Mouse (Mus musculus) embryonic facial prominence, embryonic 14.5 days (tissue): Measurements from ENCODE around the gene Zswim8. TPM values are rescaled to one million over a fixed set of nuclear protein-coding genes. Genes with fewer than 3 reads are reported as not detected.

Experiments used
- ATAC-seq: fragments of 200-750 bp; cut with Nextera tagmentation; 2 replicates; pipeline ENCODE4 v1.8.0; 2017; ENCODE audit warnings: low read depth, moderate number of reproducible peaks, moderate TSS enrichment
- DNase-seq: peaks from one replicate; pipeline ENCODE4 v3.0.0-alpha.2; 2015; ENCODE audit warnings: low spot score
- H3K27ac ChIP-seq: fragments of 300-500 bp; sonication (generic); replicated peaks from 2 replicates; pipeline ENCODE4 v1.5.1; 2014; ENCODE audit warnings: low read depth, mild to moderate bottlenecking, low read length, moderate library complexity
- H3K27me3 ChIP-seq: fragments of 300-500 bp; sonication (generic); replicated peaks from 2 replicates; pipeline ENCODE4 v1.6.1; 2014; ENCODE audit warnings: low read length; ENCODE audit not compliant: control insufficient read depth, insufficient read depth
- H3K36me3 ChIP-seq: fragments of 300-500 bp; sonication (generic); 2 replicates; pipeline ENCODE4 v1.6.1; 2014; ENCODE audit warnings: low read length, mixed read lengths; ENCODE audit not compliant: control insufficient read depth, insufficient read depth
- H3K4me1 ChIP-seq: fragments of 300-500 bp; sonication (generic); 2 replicates; pipeline ENCODE4 v1.6.1; 2014; ENCODE audit warnings: antibody characterized with exemption, low read length; ENCODE audit not compliant: control insufficient read depth, insufficient read depth
- H3K4me2 ChIP-seq: fragments of 300-500 bp; sonication (generic); 2 replicates; pipeline ENCODE4 v1.6.1; 2014; ENCODE audit warnings: low read depth, mild to moderate bottlenecking, low read length, moderate library complexity, mixed read lengths
- H3K4me3 ChIP-seq: fragments of 300-500 bp; sonication (generic); 2 replicates; pipeline ENCODE4 v1.5.1; 2014; ENCODE audit warnings: low read depth, mild to moderate bottlenecking, low read length
- H3K9ac ChIP-seq: fragments of 300-500 bp; sonication (generic); 2 replicates; pipeline ENCODE4 v1.6.1; 2014; ENCODE audit warnings: low read depth, mild to moderate bottlenecking, low read length, moderate library complexity, mixed read lengths
- H3K9me3 ChIP-seq: fragments of 300-500 bp; sonication (generic); 2 replicates; pipeline ENCODE4 v1.6.1; 2016; ENCODE audit warnings: low read length; ENCODE audit not compliant: control insufficient read depth
- WGBS: fragments of 180-500 bp; shearing (Covaris S2); extraction: QIAGEN DNeasy Blood & Tissue Kit; methylation state at CpG from one replicate; pipeline ENCODE4 v1.1.7; 2014; 5-methylcytosine and 5-hydroxymethylcytosine counted together
- polyA plus RNA-seq: library from polyadenylated mRNA; unstranded; fragments of >200 nt; fragmentation: Nextera tagmentation; extraction: Ambion mirVana; gene quantifications from 2 replicates; pipeline ENCODE4 v1.2.1, GENCODE M21; 2014

Zswim8 gene
- polyA plus RNA-seq, 1 experiment from 2014 or later, result 31.1 TPM

DNA sequence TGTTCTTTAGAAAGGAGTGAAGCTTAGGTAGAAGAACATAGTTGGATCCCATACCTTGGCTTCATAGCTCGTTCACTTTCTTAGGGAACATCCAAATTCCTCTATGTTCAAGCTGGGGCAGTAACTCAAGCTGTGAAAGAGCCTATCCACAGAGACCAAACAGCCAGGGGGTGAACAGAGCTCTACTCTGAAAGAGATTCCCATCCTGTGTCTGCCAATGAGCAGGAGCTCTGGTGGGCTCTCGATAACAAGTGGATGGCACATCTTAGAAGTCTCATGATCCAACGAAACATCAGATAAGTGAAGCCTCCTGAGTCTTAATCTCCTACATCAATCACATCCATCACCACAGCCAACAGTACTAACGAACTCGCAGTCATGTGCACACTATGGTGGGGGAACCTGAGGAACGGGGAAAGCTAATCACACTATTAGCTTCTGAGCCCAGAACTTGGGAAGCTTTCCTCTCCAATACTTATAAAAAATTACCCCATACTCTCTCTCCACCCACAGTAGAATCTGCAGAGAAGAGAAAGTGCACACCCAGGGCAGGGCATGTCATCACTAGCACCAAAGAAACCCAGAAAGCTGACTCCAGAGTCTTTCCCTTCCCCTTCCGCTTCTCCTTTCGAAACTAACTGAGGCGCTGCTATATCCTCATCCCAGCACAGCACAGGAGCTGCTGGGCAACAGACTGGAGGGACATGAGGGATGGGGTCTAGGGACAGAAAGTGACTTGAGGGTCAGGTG lies 23.7 kb downstream of the Zswim8 start:
- no peak for ATAC-seq
- H3K9me3 ChIP-seq, result no peaks in the 10 kb centered on the region
- H3K27me3 ChIP-seq, result no peaks in the 10 kb centered on the region
- peaks cover 13% of the 10 kb centered on the region for H3K4me1 ChIP-seq
- no peak overlapping the region for H3K9ac ChIP-seq
- no peak overlapping the region for H3K4me2 ChIP-seq
- H3K4me3 ChIP-seq, result no peak overlapping the region
- peaks cover 76% of the 10 kb centered on the region for H3K36me3 ChIP-seq
- H3K27ac ChIP-seq, result no peak overlapping the region
- DNase-seq, result no peak
- WGBS, result 85% methylated on average over 9 of the region's 9 CpGs

DNA sequence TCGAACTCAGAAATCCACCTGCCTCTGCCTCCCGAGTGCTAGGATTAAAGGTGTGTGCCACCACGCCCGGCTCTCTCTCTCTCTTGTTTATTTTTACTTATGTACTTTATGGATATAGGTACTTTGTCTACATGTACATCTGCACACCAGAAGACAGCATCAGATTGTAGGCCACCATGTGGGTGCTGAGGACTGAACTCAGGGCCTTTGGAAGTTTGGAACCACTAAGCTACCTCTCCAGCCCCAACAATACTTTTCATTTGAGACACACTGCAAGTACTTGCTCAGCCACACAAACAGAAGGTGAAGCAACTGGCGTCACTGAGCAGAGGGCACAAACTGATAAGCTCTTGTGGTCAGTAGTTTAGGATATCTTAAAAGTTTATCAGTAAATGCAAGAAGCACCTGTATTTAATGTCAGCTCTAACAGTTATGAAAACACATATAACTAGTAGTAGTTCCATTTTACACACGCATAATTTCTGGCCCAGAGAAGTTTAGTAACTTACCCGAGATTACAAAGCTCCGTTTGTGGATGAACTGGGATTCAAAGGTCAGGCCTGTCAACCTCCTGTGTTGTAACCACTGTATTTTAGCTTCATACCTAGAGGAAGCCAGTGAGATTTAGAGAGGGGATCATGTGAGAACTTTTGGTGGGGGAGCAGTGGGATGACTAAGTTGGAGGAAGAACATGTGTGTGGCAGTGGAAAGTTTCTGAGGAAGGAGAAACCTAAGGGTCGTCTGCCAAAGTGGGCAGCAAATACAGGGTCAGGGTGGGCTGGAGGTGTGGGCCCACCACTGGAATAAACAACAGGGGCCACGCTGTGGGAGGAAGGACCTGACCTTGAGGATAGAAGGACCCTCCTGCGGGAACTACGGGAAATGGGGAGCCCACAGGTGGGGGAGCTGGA lies 25.9 kb downstream of the Zswim8 start:
- DNase-seq, result no peak
- peak overlapping the region; percentile 84 for H3K4me3 ChIP-seq
- no peaks in the 10 kb centered on the region for H3K9me3 ChIP-seq
- H3K4me2 ChIP-seq, result peak overlapping the region; percentile 66
- no peak for ATAC-seq
- 46% methylated on average over 12 of the region's 12 CpGs for WGBS
- H3K9ac ChIP-seq, result peak overlapping the region; percentile 95
- no peaks in the 10 kb centered on the region for H3K27me3 ChIP-seq
- H3K27ac ChIP-seq, result peak overlapping the region; percentile 88
- H3K36me3 ChIP-seq, result peaks cover 70% of the 10 kb centered on the region
- H3K4me1 ChIP-seq, result peaks cover 13% of the 10 kb centered on the region

- peaks cover 70% of the 10 kb centered on the region for H3K36me3 ChIP-seq
- WGBS, result under 1% methylated on average over 24 of the region's 81 CpGs
These were observed 26.8 kb downstream of the Zswim8 start, which contains the start of gene Ndst2 for GRCm38 (mm10) chr14:20733952-20734774. TSS of gene Ndst2 (minus strand) at chr14:20734562.

GRCm38 (mm10) chr14:20735052-20735451 lies 27.7 kb downstream of the Zswim8 start:
- Histone ChIP-seq H3K4me3 (peak overlapping the region; percentile 84), H3K9me3 (no peaks in the 10 kb centered on the region), H3K27ac (peak overlapping the region; percentile 88), H3K4me2 (peak overlapping the region; percentile 66; the same call in 1 of the 2 replicates), H3K27me3 (no peaks in the 10 kb centered on the region), H3K36me3 (peaks cover 67% of the 10 kb centered on the region), H3K4me1 (peaks cover 13% of the 10 kb centered on the region), H3K9ac (no peak overlapping the region)
- ATAC-seq (no peak), DNase-seq (no peak)
- 64% methylated on average over 2 of the region's 2 CpGs for WGBS

More at GRCm38 (mm10) chr14:20733952-20734774, 26.8 kb downstream of the Zswim8 start, which contains the start of gene Ndst2:
- Histone ChIP-seq H3K4me1 (peaks cover 13% of the 10 kb centered on the region), H3K9me3 (no peaks in the 10 kb centered on the region), H3K4me3 (peak within 1 kb of the TSS; percentile 84), H3K4me2 (peak within 1 kb of the TSS; percentile 66), H3K9ac (peak within 1 kb of the TSS; percentile 95), H3K27me3 (no peaks in the 10 kb centered on the region), H3K27ac (peak within 1 kb of the TSS; percentile 88)
- ATAC-seq (peak; percentile 99), DNase-seq (peak; percentile 96)

GRCm38 (mm10) chr14:20735892-20736390 lies 28.6 kb downstream of the Zswim8 start:
- Histone ChIP-seq H3K9ac (no peak overlapping the region), H3K36me3 (peaks cover 59% of the 10 kb centered on the region), H3K4me2 (no peak overlapping the region), H3K27ac (no peak overlapping the region), H3K4me3 (no peak overlapping the region), H3K9me3 (no peaks in the 10 kb centered on the region), H3K4me1 (peaks cover 14% of the 10 kb centered on the region), H3K27me3 (no peaks in the 10 kb centered on the region)
- 84% methylated on average over 13 of the region's 13 CpGs for WGBS
- no peak for DNase-seq
- ATAC-seq, result no peak

DNA sequence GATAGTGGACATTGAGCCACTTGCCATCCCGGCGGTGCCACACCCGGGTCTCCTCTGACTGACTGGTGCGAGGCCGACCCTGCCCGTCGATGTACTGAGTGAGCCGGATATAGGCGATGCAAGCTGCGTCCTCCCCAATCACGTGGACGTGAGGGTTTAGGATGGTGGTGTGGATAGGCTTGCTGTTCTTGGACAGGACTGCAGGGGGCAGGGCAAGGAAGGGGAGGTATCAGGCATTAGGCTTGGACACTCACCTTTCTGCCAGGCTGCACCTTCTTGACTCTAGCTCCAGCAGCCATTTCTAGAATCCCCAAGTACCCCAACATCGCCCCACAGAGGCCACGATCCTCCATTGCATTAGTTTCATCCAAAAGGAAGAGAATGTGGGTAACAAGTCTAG lies 30.0 kb downstream of the Zswim8 start:
- Histone ChIP-seq H3K9ac (no peak overlapping the region), H3K4me2 (no peak overlapping the region), H3K27me3 (no peaks in the 10 kb centered on the region), H3K9me3 (no peaks in the 10 kb centered on the region), H3K4me1 (peaks cover 17% of the 10 kb centered on the region), H3K36me3 (peaks cover 53% of the 10 kb centered on the region), H3K4me3 (no peak overlapping the region), H3K27ac (no peak overlapping the region)
- 31% methylated on average over 14 of the region's 14 CpGs for WGBS
- DNase-seq, result peak; percentile 21
- no peak for ATAC-seq

DNA sequence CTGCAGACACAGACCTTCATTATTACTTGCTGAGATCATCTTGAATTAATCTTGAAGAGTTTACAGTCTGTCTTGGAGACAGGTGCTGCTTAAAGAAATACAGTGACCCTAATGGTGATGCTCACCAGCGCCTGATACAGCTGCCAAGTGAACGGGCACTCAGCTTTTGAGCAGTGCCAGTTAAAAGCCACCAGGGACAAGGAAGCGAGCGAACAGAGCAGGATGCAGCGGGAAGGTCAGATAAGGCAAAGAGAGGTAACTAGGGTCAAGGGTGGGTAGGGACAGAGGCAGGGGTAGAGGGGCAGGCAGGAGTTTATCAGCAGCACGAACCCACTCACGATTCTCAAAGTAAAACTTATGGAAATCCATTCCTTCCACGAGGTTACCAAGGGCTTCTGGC lies 31.2 kb downstream of the Zswim8 start:
- H3K36me3 ChIP-seq, result peaks cover 57% of the 10 kb centered on the region
- no peak overlapping the region for H3K4me3 ChIP-seq
- DNase-seq, result no peak
- WGBS, result 90% methylated on average over 8 of the region's 8 CpGs
- no peaks in the 10 kb centered on the region for H3K27me3 ChIP-seq
- no peak overlapping the region for H3K4me2 ChIP-seq
- H3K27ac ChIP-seq, result no peak overlapping the region
- peaks cover 9% of the 10 kb centered on the region; the same call in 1 of the 2 replicates for H3K4me1 ChIP-seq
- no peak overlapping the region for H3K9ac ChIP-seq
- no peaks in the 10 kb centered on the region for H3K9me3 ChIP-seq
- no peak for ATAC-seq

GRCm38 (mm10) chr14:20741301-20741700 lies 33.9 kb downstream of the Zswim8 start:
- H3K9me3 ChIP-seq, result no peaks in the 10 kb centered on the region
- H3K4me3 ChIP-seq, result no peak overlapping the region
- ATAC-seq, result 0 out of 2 replicates have a peak, but pooled peaks have one; percentile 12
- H3K27me3 ChIP-seq, result no peaks in the 10 kb centered on the region
- 86% methylated on average over 9 of the region's 9 CpGs for WGBS
- H3K4me2 ChIP-seq, result no peak overlapping the region
- 0 out of 2 replicates have a peak, but pooled peaks cover 4% of the 10 kb centered on the region for H3K4me1 ChIP-seq
- H3K9ac ChIP-seq, result 0 out of 2 replicates have a peak overlapping the region, but pooled peaks have one; percentile 11
- DNase-seq, result no peak
- H3K27ac ChIP-seq, result no peak overlapping the region
- peaks cover 71% of the 10 kb centered on the region for H3K36me3 ChIP-seq
